Mouse (Mus musculus) adrenal gland (tissue): Measurements from ENCODE around the gene Gm39115.
"Not testable (repeated sequence)": the region's sequence is repeated elsewhere in the genome, so short reads cannot be mapped to it uniquely, and the experiment has no call there.

Experiments
- intact Hi-C: fragments of 180-260 bp; cut with DNase I; formaldehyde crosslinking; loops from one replicate; pipeline ENCODE4 v1.15.1; 2025
- long read RNA-seq, 2 experiments: library from polyadenylated mRNA; unstranded; transcript quantifications; one replicate each; pipeline ENCODE4 v2.0.0; 2020; ENCODE audit warnings: borderline replicate concordance in 1 of 2; ENCODE audit not compliant: insufficient replicate concordance in 1 of 2

The Gm39115 gene
- long read RNA-seq, experiment 1, result 0 reads
- long read RNA-seq, experiment 2, result 0 reads

DNA sequence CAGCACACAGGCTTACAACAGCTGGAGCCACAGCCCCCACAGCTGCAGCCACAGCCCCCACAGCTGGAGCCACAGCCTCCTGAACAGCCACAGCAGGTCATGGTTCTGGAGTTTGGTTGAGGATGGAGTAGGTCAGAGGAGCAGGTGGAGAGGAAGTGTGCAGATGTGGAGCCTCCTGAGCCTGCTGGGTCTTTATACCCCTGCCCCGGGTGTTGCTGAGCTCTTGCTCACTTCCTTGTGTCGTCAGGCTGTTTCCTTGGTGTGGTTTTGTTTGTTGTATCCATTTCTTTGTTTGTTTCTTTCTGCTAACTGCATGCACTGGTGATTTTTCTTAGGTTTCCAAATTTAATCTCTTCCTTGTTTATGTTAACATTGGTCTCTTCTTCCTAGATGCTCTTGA is at the start of gene Gm39115:
TSS of gene Gm39115 (minus strand) at position 101 of the 400 bp plus-strand sequence.
- intact Hi-C loops, result not testable (repeated sequence)

DNA sequence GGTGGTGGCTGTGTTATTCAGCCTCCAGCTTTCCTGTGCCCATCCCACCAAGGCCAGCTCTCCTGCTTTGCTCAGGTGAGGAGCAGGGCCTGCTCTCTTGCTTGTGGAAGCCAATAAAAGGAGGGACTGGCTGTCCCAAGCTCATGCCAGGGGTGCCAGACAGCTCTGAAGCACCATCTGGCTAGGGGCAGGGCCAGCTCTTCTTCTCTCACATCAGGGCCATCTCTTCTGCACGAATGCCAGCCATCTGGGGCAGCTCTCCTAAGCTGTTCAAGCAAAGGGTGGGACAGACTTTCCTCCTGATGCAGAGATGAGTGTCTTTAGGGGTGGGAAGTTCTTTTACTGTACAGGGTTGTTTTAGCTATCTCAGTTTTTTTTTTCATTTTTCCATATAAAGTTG is 45.2 kb upstream of the Gm39115 start:
- intact Hi-C loops, result no loop called here

DNA sequence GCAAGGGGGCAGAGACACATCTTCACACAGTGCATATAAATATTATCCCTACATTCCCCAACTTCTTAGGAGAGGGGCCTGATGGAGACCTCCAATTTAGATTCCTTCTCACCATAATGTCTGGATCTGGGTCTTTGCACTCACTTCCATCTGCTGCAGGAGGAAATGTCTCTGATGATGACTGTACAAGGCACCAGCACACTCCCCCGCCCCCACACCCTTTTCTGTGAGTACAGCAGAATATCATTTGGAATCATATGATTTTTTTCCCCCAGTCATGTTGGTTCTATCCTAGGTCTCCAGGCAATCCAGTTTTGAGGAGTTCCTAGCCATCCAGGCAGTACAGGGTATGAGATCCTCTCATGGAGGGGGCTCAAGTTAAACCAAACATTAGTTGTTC is 42.9 kb upstream of the Gm39115 start:
- intact Hi-C loops, result no loop called here

DNA sequence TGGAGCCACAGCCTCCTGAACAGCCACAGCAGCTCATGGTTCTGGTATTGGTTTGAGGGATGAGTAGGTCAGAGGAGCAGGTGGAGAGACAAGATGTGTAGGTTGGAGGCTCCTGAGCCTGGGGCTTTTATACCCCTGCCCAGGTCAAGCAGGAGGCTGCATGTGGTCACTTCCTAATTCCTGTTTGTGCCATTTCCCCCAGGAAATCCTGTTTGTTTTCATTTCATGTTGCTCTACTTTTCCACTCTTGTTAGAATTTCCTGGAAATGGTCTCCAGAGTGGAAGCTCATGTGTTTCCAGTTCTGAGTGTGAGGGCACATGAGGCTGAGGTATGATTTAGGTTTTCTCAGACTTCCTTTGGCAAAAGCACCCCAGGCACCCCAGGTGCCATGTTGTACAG is 40.1 kb upstream of the Gm39115 start, which contains the start of gene Krtap5-2:
TSS of gene Krtap5-2 (minus strand) at position 101 of the 400 bp plus-strand sequence.
- intact Hi-C loops, result not testable (repeated sequence)

DNA sequence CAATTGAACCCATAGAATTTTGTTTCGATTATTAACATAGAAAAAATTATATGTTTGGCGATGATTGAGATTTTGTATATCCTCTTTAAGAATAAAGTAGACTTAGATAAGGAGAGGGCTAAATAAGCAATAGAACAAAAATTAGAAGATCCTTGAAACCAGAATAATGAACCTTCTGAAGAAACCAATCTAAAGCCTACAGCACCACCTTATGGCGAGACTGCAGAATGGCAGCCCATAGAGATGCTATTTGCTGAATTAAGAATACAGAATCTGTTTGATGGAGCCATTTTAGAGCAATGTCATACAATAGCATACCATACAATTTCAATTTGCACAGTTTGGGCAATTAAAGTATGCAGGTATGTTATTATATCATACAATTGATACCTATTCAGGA is 34.0 kb upstream of the Gm39115 start:
- intact Hi-C loops, result no loop called here

DNA sequence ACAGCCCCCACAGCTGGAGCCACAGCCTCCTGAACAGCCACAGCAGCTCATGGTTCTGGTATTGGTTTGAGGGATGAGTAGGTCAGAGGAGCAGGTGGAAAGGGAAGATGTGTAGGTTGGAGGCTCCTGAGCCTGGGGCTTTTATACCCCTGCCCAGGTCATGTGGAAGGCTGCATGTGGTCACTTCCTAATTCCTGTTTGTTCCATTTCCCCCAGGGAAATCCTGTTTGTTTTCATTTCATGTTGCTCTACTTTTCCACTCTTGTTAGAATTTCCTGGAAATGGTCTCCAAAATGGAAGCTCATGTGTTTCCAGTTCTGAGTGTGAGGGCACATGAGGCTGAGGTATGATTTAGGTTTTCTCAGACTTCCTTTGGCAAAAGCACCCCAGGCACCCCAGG is 29.8 kb upstream of the Gm39115 start, which contains the start of gene Gm4553:
TSS of gene Gm4553 (minus strand) at position 101 of the 400 bp plus-strand sequence.
- intact Hi-C loops, result not testable (repeated sequence)

DNA sequence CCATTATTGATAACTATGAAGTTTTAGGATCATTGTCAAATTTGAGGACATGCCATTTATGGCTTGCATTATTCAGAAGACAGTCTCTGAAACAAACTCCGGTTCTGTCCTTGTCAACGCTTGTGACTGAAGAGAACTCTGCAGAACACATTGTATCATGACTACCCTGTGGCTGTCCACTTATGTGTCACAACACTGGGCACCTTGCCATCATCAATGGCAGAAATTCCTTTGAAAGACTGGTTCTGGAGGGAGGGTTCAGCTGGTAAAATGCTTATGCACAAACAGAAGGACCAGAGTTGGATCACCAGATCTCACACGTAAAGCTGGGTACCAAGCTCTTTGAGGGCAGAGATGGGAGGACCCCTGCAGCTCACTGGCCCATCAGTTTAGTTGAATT is 23.5 kb upstream of the Gm39115 start:
- intact Hi-C loops, result no loop called here

DNA sequence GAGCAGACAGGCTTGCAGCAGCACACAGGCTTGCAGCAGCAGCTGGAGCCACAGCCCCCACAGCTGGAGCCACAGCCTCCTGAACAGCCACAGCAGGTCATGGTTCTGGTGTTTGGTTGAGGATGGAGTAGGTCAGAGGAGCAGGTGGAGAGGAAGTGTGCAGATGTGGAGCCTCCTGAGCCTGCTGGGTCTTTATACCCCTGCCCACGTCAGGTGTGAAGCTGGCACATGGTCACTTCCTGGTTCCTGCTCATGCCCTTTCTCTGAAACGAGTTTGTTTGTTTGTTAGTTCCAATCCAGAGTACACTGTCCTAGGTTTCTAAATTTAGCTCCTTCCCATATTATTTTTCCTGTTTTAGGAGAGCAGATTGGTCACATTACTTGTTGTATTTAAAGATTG is 21.2 kb upstream of the Gm39115 start, which contains the start of gene Gm29735:
TSS of gene Gm29735 (minus strand) at position 101 of the 400 bp plus-strand sequence.
- intact Hi-C loops, result not testable (repeated sequence)

DNA sequence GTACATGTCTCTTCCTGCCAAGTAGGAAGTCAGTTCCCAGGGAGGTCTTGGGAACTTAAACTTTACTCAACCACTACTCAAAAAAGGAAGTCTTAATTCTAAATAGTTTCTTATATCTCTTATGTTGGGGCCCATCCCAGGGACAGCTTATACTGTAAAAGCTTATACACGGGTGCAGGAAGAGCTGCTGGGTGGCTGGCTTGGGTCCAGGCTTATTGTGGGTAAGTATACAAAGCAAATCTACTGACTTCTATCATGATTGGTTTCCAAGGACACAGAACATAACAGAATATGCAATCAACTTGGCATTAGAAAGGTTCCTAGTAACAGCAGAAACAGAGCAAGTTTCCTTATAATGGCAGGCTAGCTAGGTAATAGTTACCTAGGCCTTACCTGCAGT is 19.5 kb upstream of the Gm39115 start:
- intact Hi-C loops, result no loop called here

DNA sequence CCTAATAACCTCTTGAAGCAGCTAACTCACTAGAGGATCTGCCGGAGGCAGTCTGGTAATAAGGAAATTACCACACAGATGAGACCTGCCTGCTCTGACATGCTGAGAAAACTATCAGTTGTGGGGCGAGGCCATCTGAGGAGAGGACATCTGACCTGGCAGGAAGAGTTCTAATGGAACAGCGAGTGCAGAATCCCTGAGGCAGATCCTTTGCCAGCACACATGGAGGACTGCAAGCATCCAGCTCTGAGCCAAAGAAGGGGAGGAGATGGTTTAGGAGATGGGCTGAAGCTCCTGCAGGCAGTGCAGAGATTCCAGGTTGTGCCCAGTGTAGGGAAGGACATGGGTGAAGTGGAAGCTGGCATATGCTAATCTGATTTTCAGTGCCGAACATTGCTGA is 16.4 kb upstream of the Gm39115 start:
- intact Hi-C loops, result no loop called here

DNA sequence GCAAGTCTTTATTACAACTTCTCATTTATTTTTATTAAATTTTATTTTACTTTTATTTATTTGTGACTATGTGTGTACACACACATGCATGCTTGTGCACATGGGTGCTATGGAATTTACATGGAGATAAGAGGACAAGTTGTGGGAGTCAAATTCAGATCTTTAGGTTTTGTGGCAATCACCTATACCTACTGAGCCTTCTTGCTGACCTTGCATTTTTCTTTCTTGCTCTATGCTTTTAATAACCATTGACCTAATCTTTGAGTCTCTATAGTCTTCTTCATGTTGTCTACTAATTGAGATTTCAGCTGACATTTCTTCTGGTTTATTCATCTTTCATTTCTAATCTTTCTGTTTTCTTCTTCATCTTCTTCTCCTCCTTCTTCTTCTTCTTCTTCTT is 12.8 kb upstream of the Gm39115 start:
- intact Hi-C loops, result no loop called here

DNA sequence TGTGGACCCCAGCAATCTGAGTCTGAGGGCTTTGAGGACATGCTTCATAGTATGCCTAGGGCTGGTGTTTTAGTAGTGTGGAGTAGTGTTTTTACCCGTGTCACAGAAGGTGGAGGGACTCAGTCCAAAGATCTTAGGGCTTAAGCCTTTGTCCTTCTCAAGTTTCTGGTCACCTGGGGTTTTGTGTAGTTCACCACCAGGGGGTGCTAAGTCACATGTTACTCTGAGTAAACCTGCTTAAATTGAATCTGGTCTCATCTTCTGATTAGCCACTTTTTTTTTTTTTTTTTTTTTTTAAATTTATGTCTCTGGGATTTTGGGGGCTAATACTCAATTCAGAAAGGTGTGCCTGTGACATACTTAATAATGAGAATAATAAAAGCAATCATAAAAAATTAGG is 10.2 kb upstream of the Gm39115 start:
- intact Hi-C loops, result loop anchor here (2.0 kb wide), 1 partner anchor 109 kb away; no protein-coding TSS in a partner anchor

DNA sequence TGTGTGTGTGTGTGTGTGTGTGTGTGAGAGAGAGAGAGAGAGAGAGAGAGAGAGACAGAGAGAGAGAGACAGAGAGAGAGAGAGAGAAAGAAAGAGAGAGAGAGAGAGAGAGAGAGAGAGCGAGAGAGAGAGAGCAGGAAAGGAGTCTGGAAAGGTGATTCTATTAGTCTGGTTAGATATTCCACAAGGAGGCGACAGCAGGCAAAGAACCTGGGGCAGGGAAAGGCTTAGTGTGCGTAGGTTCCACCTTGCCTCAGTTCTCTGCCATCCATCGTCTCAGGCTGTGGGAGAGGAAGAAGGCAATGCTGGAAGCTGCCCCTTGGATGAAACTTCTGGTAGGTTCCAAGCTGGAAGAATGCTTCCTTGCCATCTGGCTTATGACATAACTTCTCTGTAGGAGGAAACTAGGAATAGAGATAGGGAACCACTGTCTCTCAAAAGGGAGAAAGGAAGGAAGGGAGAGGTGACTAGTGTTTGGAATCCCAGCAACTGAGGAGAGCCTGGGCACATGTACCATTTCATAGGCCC is 9.6 kb upstream of the Gm39115 start:
- intact Hi-C loops, result loop anchor here (2.0 kb wide), 1 partner anchor 139 kb away; no protein-coding TSS in a partner anchor

DNA sequence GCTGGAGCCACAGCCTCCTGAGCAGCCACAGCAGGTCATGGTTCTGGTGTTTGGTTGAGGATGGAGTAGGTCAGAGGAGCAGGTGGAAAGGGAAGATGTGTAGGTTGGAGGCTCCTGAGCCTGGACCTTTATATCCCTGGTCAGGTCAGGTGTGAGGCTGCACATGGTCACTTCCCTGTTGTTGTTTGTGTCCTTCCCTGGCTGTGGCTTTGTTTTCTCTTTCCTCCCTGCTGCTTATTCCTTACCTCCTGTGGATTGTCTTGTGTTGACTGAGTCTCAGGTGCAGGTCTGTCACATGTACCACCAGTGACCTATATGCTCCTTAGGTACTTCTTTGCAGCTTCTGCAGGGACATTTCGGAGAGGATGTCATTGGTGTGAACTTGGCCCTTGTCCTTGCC is 8.7 kb upstream of the Gm39115 start, which contains the start of gene Gm45337:
TSS of gene Gm45337 (minus strand) at position 101 of the 400 bp plus-strand sequence.
- intact Hi-C loops, result loop anchor here (2.0 kb wide), 1 partner anchor 140 kb away; no protein-coding TSS in a partner anchor

DNA sequence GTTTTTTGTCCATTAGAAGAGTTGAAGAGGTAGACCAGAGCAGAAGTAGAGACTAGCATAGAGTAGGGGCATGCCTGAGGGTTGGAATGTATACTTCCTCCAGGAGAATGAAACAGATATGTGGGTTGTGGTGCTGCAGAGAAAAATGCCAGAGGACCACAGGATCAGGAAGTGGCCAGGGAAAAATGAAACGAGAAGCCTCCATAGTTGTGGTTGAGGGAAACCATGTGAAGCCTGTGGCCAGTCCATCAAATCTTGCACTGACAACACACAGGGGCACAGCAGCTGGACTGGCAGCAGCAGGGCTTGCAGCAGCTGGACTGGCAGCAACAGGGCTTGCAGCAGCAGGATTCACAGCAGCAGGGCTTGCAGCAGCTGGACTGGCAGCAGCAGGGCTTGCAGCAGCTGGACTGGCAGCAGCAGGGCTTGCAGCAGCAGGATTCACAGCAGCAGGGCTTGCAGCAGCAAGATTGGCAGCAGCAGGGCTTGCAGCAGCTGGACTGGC is 7.7 kb upstream of the Gm39115 start:
- intact Hi-C loops, result loop anchor here (2.0 kb wide), 1 partner anchor 141 kb away; no protein-coding TSS in a partner anchor

DNA sequence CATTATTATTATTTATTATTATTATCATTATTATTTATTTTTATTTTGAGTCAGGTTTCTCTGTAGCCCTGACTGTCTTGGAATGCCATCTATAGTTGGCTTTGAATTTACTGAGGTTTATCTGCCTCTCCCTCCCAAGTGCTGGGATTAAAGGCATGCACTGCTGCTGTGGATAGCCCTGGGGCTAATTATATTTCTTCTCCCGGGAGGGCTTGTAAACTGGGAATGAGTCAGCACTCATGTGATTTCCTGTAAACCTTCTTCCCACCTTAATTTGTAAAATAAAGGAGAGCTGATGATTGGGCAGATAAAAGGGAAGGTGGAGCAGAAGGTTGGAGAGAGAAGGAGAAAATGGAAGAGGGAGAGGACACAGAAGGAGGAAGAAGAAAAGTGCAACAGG is 4.9 kb upstream of the Gm39115 start:
- intact Hi-C loops, result no loop called here

DNA sequence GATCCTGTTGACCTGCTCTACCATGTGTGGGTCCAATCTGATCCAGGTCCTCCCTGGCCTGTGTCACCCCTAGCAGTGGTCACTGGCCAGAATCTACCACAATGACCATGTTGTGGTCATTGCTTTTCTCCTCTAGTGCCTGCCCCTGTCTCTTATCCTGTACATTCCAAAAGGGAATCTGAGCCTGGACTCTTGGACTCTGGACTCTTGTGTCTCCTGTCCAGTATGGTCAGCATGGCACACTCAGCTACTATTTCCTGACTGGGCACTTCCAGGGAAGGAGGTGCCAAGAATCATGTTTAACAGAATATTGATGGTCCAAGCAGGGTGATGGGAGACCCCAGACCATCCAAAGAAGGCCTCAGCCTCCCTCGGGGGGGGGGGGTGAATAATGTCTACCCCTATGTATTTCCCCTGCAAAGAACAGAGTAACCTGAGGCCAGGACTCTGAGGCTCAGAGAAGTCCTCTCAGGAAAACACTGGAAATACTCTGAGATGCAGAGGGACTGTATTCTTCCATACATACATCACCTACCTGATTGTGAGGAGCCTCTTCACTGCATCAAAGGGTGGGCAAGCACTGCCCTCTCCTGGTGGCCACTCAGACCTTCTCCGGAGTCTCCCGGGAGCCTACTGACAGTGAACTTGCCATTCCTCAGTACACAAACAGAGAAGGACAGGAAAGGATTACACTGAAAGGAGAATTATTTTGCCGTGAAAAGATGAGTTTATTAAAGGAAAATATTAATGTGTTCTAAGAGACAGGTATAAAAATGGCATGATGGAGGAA is 1.4 kb downstream of the Gm39115 start:
- intact Hi-C loops, result no loop called here

DNA sequence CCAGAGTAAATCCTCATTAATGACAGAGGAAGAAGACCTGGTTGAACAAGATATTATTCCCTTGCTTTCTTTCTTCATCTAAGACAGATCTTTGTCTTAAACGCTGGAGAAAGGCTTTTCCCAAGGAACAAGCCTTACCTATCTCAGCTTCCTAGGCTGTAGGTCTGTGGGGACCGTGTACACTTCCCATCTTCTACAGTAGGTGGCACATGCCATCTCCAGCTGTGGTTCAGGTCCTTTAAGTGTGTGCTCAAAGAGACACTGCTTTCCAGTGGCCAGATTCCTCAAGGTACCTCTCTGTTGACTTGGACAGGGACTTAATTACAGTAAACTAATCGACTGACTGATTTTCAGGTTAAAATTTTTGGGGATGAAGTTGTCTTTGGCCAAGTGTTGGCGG is 7.0 kb downstream of the Gm39115 start:
- intact Hi-C loops, result no loop called here

DNA sequence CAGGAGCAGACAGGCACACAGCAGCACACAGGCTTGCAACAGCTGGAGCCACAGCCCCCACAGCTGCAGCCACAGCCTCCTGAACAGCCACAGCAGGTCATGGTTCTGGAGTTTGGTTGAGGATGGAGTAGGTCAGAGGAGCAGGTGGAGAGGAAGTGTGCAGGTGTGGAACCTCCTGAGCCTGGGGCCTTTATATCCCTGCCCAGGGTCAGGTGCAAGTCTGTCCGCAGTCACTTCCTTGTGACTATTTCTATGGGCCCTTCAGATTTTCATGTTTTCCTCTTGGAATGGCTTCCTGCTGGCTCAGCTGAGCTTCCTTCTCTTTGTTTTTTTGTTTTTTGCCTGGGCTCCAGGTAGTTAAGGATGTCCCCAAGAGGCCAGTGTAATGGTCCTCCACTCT is 15.2 kb downstream of the Gm39115 start, which contains the start of gene Gm45618:
TSS of gene Gm45618 (minus strand) at position 101 of the 400 bp plus-strand sequence.
- intact Hi-C loops, result not testable (repeated sequence)

DNA sequence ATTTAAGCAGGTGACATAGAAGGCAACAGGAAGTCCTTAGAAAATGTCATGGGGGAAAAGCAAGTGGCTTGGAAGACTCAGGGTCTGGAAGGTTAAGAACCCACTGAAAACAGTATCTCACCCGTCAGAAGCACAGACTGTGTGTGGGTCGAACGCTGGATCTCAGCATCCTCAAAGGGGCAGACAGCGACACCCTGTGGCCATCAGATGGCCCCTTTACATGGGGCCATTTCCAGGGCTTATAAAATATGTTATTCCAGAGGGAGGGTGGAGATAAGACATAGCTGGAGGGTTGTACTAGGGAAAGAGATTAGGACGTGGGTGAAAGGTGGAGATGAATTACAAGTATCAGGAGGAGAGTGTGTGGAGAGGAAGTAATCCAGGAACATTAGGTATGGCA is 16.2 kb downstream of the Gm39115 start:
- intact Hi-C loops, result no loop called here

DNA sequence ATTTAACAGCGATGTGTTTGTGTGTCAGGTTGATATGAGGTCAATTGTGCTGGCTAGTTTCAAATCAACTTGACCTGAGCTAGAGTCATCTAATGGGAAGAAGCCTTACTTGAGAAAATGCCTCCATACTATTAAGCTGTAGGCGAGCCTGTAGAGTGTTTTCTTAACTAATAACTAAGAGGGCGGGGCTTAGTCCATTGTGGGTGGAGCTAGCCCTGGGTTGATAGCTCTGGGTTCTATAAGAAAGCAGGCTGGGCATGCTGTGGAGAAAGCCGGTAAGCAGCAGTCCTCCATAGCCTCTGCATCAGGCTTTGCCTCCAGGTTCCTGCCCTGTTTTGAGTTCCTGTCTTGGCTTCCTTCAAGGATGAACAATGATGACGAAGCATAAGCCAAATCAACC is 31.1 kb downstream of the Gm39115 start:
- intact Hi-C loops, result no loop called here

DNA sequence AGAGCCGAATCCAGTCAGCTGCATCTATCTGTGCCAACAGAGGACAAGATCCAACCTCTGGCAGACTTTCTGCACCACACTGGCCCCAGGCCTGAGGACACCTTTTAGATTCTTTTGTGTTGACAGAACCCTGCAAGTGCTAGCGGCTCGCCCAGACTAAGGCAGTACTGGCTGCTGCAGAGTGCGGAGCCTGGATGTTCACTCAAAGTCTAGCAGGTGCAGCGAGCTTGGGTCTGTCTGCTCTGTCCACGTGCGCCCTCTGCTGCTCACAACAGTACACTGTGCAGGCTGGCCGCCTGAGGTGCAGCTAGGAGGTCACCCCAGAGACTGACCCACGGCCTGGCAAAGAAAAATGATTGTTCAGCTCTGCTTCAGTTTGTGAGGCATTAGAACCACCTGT is 38.1 kb downstream of the Gm39115 start:
- intact Hi-C loops, result loop anchor here (1.0 to 2.0 kb wide), 2 partner anchors 26 to 81 kb away; no protein-coding TSS in a partner anchor
